Mouse (Mus musculus) kidney, embryonic 14.5 days (tissue): ENCODE data around the gene Ift52. TPM values are rescaled to one million over a fixed set of nuclear protein-coding genes. Genes with fewer than 3 reads are reported as not detected.

ENCODE experiments used
- ATAC-seq: fragments of 200-750 bp; cut with Nextera tagmentation; 2 replicates; pipeline ENCODE4 v1.8.0; 2017; ENCODE audit warnings: moderate number of reproducible peaks, mild to moderate bottlenecking, moderate TSS enrichment, moderate library complexity; ENCODE audit not compliant: low FRiP score, low TSS enrichment
- H3K27ac ChIP-seq: fragments of 300-500 bp; sonication (generic); 2 replicates; pipeline ENCODE4 v1.5.1; 2014; ENCODE audit warnings: low read depth, mild to moderate bottlenecking, low read length, moderate library complexity, mixed read lengths
- H3K27me3 ChIP-seq: fragments of 300-500 bp; sonication (generic); 2 replicates; pipeline ENCODE4 v1.6.1; 2014; ENCODE audit warnings: mild to moderate bottlenecking, low read length; ENCODE audit not compliant: control insufficient read depth, insufficient read depth
- H3K36me3 ChIP-seq: fragments of 300-500 bp; sonication (generic); 2 replicates; pipeline ENCODE4 v1.6.1; 2014; ENCODE audit warnings: low read length, mixed read lengths; ENCODE audit not compliant: control insufficient read depth, insufficient read depth
- H3K4me1 ChIP-seq: fragments of 300-500 bp; sonication (generic); 2 replicates; pipeline ENCODE4 v1.6.1; 2014; ENCODE audit warnings: low read length, mixed read lengths; ENCODE audit not compliant: control insufficient read depth, insufficient read depth
- H3K4me2 ChIP-seq: fragments of 300-500 bp; sonication (generic); replicated peaks from 2 replicates; pipeline ENCODE4 v1.6.1; 2014; ENCODE audit warnings: low read depth, mild to moderate bottlenecking, low read length
- H3K4me3 ChIP-seq: fragments of 300-500 bp; sonication (generic); 2 replicates; pipeline ENCODE4 v1.5.1; 2014; ENCODE audit warnings: mild to moderate bottlenecking, low read length
- H3K9ac ChIP-seq: fragments of 300-500 bp; sonication (generic); 2 replicates; pipeline ENCODE4 v1.6.1; 2014; ENCODE audit warnings: low read depth, mild to moderate bottlenecking, low read length, moderate library complexity
- H3K9me3 ChIP-seq: fragments of 300-500 bp; sonication (generic); 2 replicates; pipeline ENCODE4 v1.6.1; 2016; ENCODE audit warnings: low read length; ENCODE audit not compliant: control insufficient read depth
- WGBS: fragments of 180-500 bp; shearing (Covaris S2); extraction: QIAGEN DNeasy Blood & Tissue Kit; methylation state at CpG from one replicate; pipeline ENCODE4 v1.1.7; 2014; 5-methylcytosine and 5-hydroxymethylcytosine counted together
- microRNA-seq: library from miRNA; unstranded; fragments of <30 nt; microRNA quantifications from one replicate; pipeline ENCODE4, GENCODE M21; 2016
- polyA plus RNA-seq: library from polyadenylated mRNA; unstranded; fragments of >200 nt; fragmentation: Nextera tagmentation; extraction: Ambion mirVana; gene quantifications from 2 replicates; pipeline ENCODE4 v1.2.1, GENCODE M21; 2014

Ift52 gene
- polyA plus RNA-seq, 1 experiment from 2014 or later: 56.0 TPM

- H3K9me3 ChIP-seq: no peaks in the 10 kb centered on the region
- H3K9ac ChIP-seq: no peak overlapping the region
- no peak for ATAC-seq
- H3K4me3 ChIP-seq: no peak overlapping the region
- H3K27ac ChIP-seq: no peak overlapping the region
- no peaks in the 10 kb centered on the region for H3K36me3 ChIP-seq
- 86% methylated on average over 10 of the region's 10 CpGs for WGBS
- no peak overlapping the region for H3K4me2 ChIP-seq
- no peaks in the 10 kb centered on the region for H3K27me3 ChIP-seq
- no peaks in the 10 kb centered on the region for H3K4me1 ChIP-seq
Observed at GRCm38 (mm10) chr2:163094909-163095308, 77.8 kb downstream of the Ift52 start.

Small RNA genes lying within 50 kb of the gene (microRNA-seq; reads per million reads assigned to microRNA genes)
- not detected for gene Gm22174
- not detected for gene Mir7003

Other genes starting within 250 kb of the Ift52 start
- gene Srsf6, start 85.8 kb upstream of the Ift52 start, polyA plus RNA-seq: 215 and 243 TPM in 2 replicates
- gene L3mbtl1, start 73.9 kb upstream of the Ift52 start, polyA plus RNA-seq: 0.07 TPM in 1 of 2 replicates, not detected in the other
- gene Sgk2, start 30.0 kb upstream of the Ift52 start, polyA plus RNA-seq: 0.97 and 2.5 TPM in 2 replicates
- 15.2 and 25.9 TPM in 2 replicates for gene Mybl2, start 37.3 kb downstream of the Ift52 start, polyA plus RNA-seq
- gene Gtsf1l, start 70.5 kb downstream of the Ift52 start, polyA plus RNA-seq: 0.24 TPM in 1 of 2 replicates, not detected in the other
- gene Tox2, start 185.8 kb downstream of the Ift52 start, polyA plus RNA-seq: 1.2 and 2.9 TPM in 2 replicates